Comparison of ENCODE assay signal across 21 mouse cellular contexts in the genomic region with DNA sequence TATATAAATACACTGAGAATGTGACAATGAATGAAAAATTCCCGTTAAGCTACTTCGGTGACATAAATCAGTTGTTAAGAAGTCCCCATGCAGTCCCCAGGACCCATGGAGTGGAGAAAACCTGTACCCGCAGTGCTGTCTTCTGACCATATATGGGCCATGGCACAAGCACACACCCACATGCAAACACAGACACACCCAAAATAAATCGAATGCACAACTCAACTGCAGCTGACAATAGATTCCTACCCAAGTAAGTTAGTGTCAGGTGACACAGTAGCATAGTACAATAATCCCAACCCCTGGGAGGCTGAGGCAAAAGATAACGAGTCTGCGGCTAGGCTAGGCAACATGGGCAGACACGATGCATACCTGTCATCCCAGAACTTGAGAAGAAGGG.
"Had no signal": no experiment of that assay in that cellular context is flagged by ENCODE, and none has a peak within 500 bp of the region (broad histone marks: within the 10 kb centered on the region; RNA-seq: fewer than 3 reads in every experiment).

No protein-coding gene starts in this region.

- H3K36me3 ChIP-seq: neural tube, embryonic 15.5 days had no signal

- H3K4me3 ChIP-seq: limb, embryonic 12.5 days; limb, embryonic 15.5 days; liver, embryonic 15.5 days; lung, embryonic 15.5 days; megakaryocyte, embryonic 14.5 days; neural tube, embryonic 12.5 days; neural tube, embryonic 15.5 days had no signal

- H3K4me1 ChIP-seq: limb, embryonic 12.5 days; limb, embryonic 15.5 days; liver, embryonic 15.5 days; lung, embryonic 15.5 days; megakaryocyte, embryonic 14.5 days; neural tube, embryonic 12.5 days; neural tube, embryonic 15.5 days had no signal

- H3K27ac ChIP-seq: limb, embryonic 12.5 days; limb, embryonic 15.5 days; liver, embryonic 15.5 days; lung, embryonic 15.5 days; neural tube, embryonic 12.5 days; neural tube, embryonic 15.5 days had no signal

- H3K27me3 ChIP-seq: limb, embryonic 12.5 days; limb, embryonic 15.5 days; liver, embryonic 15.5 days; lung, embryonic 15.5 days; neural tube, embryonic 12.5 days; neural tube, embryonic 15.5 days had no signal

- H3K4me2 ChIP-seq: limb, embryonic 12.5 days; limb, embryonic 15.5 days; liver, embryonic 11.5 days; liver, embryonic 15.5 days; lung, embryonic 15.5 days; midbrain, embryonic 11.5 days; neural tube, embryonic 12.5 days; neural tube, embryonic 15.5 days had no signal

- H3K9ac ChIP-seq: limb, embryonic 12.5 days; limb, embryonic 15.5 days; liver, embryonic 15.5 days; lung, embryonic 15.5 days; neural tube, embryonic 12.5 days; neural tube, embryonic 15.5 days had no signal

- H3K9me3 ChIP-seq: limb, embryonic 12.5 days; limb, embryonic 15.5 days; liver, embryonic 15.5 days; lung, embryonic 15.5 days; megakaryocyte, embryonic 14.5 days; neural tube, embryonic 12.5 days; neural tube, embryonic 15.5 days had no signal

- DNase-seq: kidney, adult 18-20 months; kidney, adult 9 months; kidney, postnatal 14 days; kidney, postnatal 4 days; left cerebral cortex, postnatal 4 days; lung, adult 18-20 months; lung, postnatal 10 days; lung, postnatal 36 days; midbrain, embryonic 14.5 days; right cerebral cortex, adult 18-20 months; right cerebral cortex, postnatal 25 days; thymus, postnatal 25 days had no signal
